Mouse (Mus musculus) kidney, postnatal 0 days (tissue): ENCODE data around the gene Ptprn2. TPM values are rescaled to one million over a fixed set of nuclear protein-coding genes. Genes with fewer than 3 reads are reported as not detected.

Source experiments
- ATAC-seq: fragments of 200-750 bp; cut with Nextera tagmentation; replicated peaks from 2 replicates; pipeline ENCODE4 v1.8.0; 2017; ENCODE audit warnings: low read depth, moderate number of reproducible peaks, moderate TSS enrichment, moderate library complexity; ENCODE audit not compliant: low FRiP score
- DNase-seq: peaks from one replicate; pipeline ENCODE4 v3.0.0-alpha.2; 2016; ENCODE audit warnings: low spot score
- H3K27ac ChIP-seq: fragments of 300-500 bp; sonication (generic); 2 replicates; pipeline ENCODE4 v1.5.1; 2014; ENCODE audit warnings: mild to moderate bottlenecking
- H3K27me3 ChIP-seq: fragments of 300-500 bp; sonication (generic); 2 replicates; pipeline ENCODE4 v1.6.1; 2014; ENCODE audit warnings: low read length, mixed read lengths; ENCODE audit not compliant: insufficient read depth
- H3K36me3 ChIP-seq: fragments of 300-500 bp; sonication (generic); 2 replicates; pipeline ENCODE4 v1.6.1; 2014; ENCODE audit warnings: low read length, mixed read lengths; ENCODE audit not compliant: insufficient read depth
- H3K4me1 ChIP-seq: fragments of 300-500 bp; sonication (generic); replicated peaks from 2 replicates; pipeline ENCODE4 v1.6.1; 2014; ENCODE audit warnings: antibody characterized with exemption, low read length, mixed read lengths; ENCODE audit not compliant: insufficient read depth
- H3K4me2 ChIP-seq: fragments of 300-500 bp; sonication (generic); 2 replicates; pipeline ENCODE4 v1.6.1; 2014; ENCODE audit warnings: mild to moderate bottlenecking, low read length, moderate library complexity, mixed read lengths
- H3K4me3 ChIP-seq: fragments of 300-500 bp; sonication (generic); replicated peaks from 2 replicates; pipeline ENCODE4 v1.5.1; 2014; ENCODE audit warnings: low read depth, low read length
- H3K9ac ChIP-seq: fragments of 300-500 bp; sonication (generic); 2 replicates; pipeline ENCODE4 v1.6.1; 2014; ENCODE audit warnings: low read depth, low read length
- H3K9me3 ChIP-seq: fragments of 300-500 bp; sonication (generic); replicated peaks from 2 replicates; pipeline ENCODE4 v1.6.1; 2016; ENCODE audit warnings: low read length, inconsistent platforms, mixed read lengths
- CTCF ChIP-seq: IDR thresholded peaks from 2 replicates; pipeline ENCODE4 v1.5.1; 2016; ENCODE audit warnings: antibody characterized with exemption, low read depth, mild to moderate bottlenecking, moderate library complexity
- WGBS: fragments of 180-500 bp; shearing (Covaris S2); extraction: QIAGEN DNeasy Blood & Tissue Kit; methylation state at CpG from one replicate; pipeline ENCODE4 v1.1.7; 2014; 5-methylcytosine and 5-hydroxymethylcytosine counted together
- polyA plus RNA-seq: library from polyadenylated mRNA; unstranded; fragments of >200 nt; fragmentation: Nextera tagmentation; extraction: Ambion mirVana; gene quantifications from 2 replicates; pipeline ENCODE4 v1.2.1, GENCODE M21; 2015

Ptprn2 gene
- polyA plus RNA-seq, 1 experiment from 2014 or later: 0.03 TPM

GRCm38 (mm10) chr12:116598123-116599005 lies 112.8 kb downstream of the Ptprn2 start:
- TF ChIP-seq CTCF: no peak
- no peaks in the 10 kb centered on the region for H3K9me3 ChIP-seq
- DNase-seq (no peak), ATAC-seq (no peak)
- H3K27ac ChIP-seq: no peak overlapping the region
- no peaks in the 10 kb centered on the region for H3K36me3 ChIP-seq
- 76% methylated on average over 8 of the region's 8 CpGs for WGBS
- H3K4me1 ChIP-seq: no peaks in the 10 kb centered on the region
- no peaks in the 10 kb centered on the region for H3K27me3 ChIP-seq
- no peak overlapping the region for H3K4me3 ChIP-seq
- no peak overlapping the region for H3K4me2 ChIP-seq
- H3K9ac ChIP-seq: no peak overlapping the region

- no peak for DNase-seq
- no peak overlapping the region for H3K4me2 ChIP-seq
- ATAC-seq: no peak
- no peaks in the 10 kb centered on the region for H3K27me3 ChIP-seq
- H3K9me3 ChIP-seq: no peaks in the 10 kb centered on the region
- no peak overlapping the region for H3K4me3 ChIP-seq
- H3K4me1 ChIP-seq: no peaks in the 10 kb centered on the region
- H3K9ac ChIP-seq: no peak overlapping the region
- H3K27ac ChIP-seq: no peak overlapping the region
- no peak for TF ChIP-seq CTCF
- 78% methylated on average over 1 of the region's 1 CpGs for WGBS
- no peaks in the 10 kb centered on the region for H3K36me3 ChIP-seq
Observed at GRCm38 (mm10) chr12:116599537-116599936, 114.0 kb downstream of the Ptprn2 start.

- Histone ChIP-seq H3K4me1 (no peaks in the 10 kb centered on the region), H3K4me3 (no peak overlapping the region), H3K4me2 (no peak overlapping the region), H3K27ac (no peak overlapping the region), H3K9me3 (no peaks in the 10 kb centered on the region), H3K27me3 (no peaks in the 10 kb centered on the region), H3K36me3 (no peaks in the 10 kb centered on the region), H3K9ac (no peak overlapping the region)
- TF ChIP-seq CTCF: no peak
- 82% methylated on average over 6 of the region's 6 CpGs for WGBS
- ATAC-seq: no peak
- no peak for DNase-seq
Observed at GRCm38 (mm10) chr12:116600054-116600453, 114.5 kb downstream of the Ptprn2 start.

- ATAC-seq (no peak), DNase-seq (no peak)
- H3K4me2 ChIP-seq: no peak overlapping the region
- TF ChIP-seq CTCF: no peak
- no peaks in the 10 kb centered on the region for H3K9me3 ChIP-seq
- H3K4me3 ChIP-seq: no peak overlapping the region
- no peaks in the 10 kb centered on the region for H3K36me3 ChIP-seq
- H3K9ac ChIP-seq: no peak overlapping the region
- no peaks in the 10 kb centered on the region for H3K27me3 ChIP-seq
- H3K4me1 ChIP-seq: no peaks in the 10 kb centered on the region
- H3K27ac ChIP-seq: no peak overlapping the region
- WGBS: 86% methylated on average over 3 of the region's 3 CpGs
Observed at GRCm38 (mm10) chr12:116601395-116601794, 115.9 kb downstream of the Ptprn2 start.

- ATAC-seq (no peak), DNase-seq (no peak)
- Histone ChIP-seq H3K27me3 (no peaks in the 10 kb centered on the region), H3K9ac (no peak overlapping the region), H3K36me3 (no peaks in the 10 kb centered on the region), H3K4me1 (no peaks in the 10 kb centered on the region), H3K4me2 (no peak overlapping the region), H3K27ac (no peak overlapping the region), H3K9me3 (no peaks in the 10 kb centered on the region), H3K4me3 (no peak overlapping the region)
- no peak for TF ChIP-seq CTCF
- 79% methylated on average over 5 of the region's 5 CpGs for WGBS
Observed at GRCm38 (mm10) chr12:116601921-116602320, 116.4 kb downstream of the Ptprn2 start.

- TF ChIP-seq CTCF: no peak
- Histone ChIP-seq H3K4me3 (no peak overlapping the region), H3K27me3 (no peaks in the 10 kb centered on the region), H3K4me2 (no peak overlapping the region), H3K9me3 (no peaks in the 10 kb centered on the region), H3K4me1 (no peaks in the 10 kb centered on the region), H3K36me3 (no peaks in the 10 kb centered on the region), H3K27ac (no peak overlapping the region), H3K9ac (no peak overlapping the region)
- DNase-seq (no peak), ATAC-seq (no peak)
- WGBS: 87% methylated on average over 6 of the region's 6 CpGs
Observed at GRCm38 (mm10) chr12:116608598-116608997, 123.1 kb downstream of the Ptprn2 start.

- ATAC-seq (peak; percentile 61; the same call in 1 of the 2 replicates), DNase-seq (peak; percentile 88)
- Histone ChIP-seq H3K27ac (no peak overlapping the region), H3K9ac (no peak overlapping the region), H3K4me3 (no peak overlapping the region), H3K9me3 (no peaks in the 10 kb centered on the region), H3K27me3 (no peaks in the 10 kb centered on the region), H3K4me2 (no peak overlapping the region), H3K4me1 (no peaks in the 10 kb centered on the region), H3K36me3 (no peaks in the 10 kb centered on the region)
- peak; percentile 92 for TF ChIP-seq CTCF
- 41% methylated on average over 5 of the region's 5 CpGs for WGBS
Observed at GRCm38 (mm10) chr12:116619868-116620267, 134.3 kb downstream of the Ptprn2 start.
